In genomic region chr9:56282481-56282880, GRCm38 (mm10) we compare ENCODE assay signal across 27 mouse cellular contexts.
"Had no signal": no experiment of that assay in that cellular context is flagged by ENCODE, and none has a peak within 500 bp of the region (broad histone marks: within the 10 kb centered on the region; RNA-seq: fewer than 3 reads in every experiment).

No protein-coding gene starts in this region.

- H3K27me3 ChIP-seq: heart, embryonic 13.5 days; heart, embryonic 15.5 days; hindbrain, embryonic 13.5 days; hindbrain, embryonic 15.5 days; intestine, embryonic 15.5 days; limb, embryonic 12.5 days; liver, embryonic 13.5 days; liver, embryonic 15.5 days had no signal

- H3K4me1 ChIP-seq: hindbrain, embryonic 13.5 days; hindbrain, embryonic 15.5 days; intestine, embryonic 15.5 days; liver, embryonic 13.5 days; liver, embryonic 15.5 days had no signal

- ATAC-seq: hindbrain, postnatal 0 days; intestine, embryonic 15.5 days; intestine, postnatal 0 days had no signal

- H3K4me3 ChIP-seq: heart, adult 2 months; heart, embryonic 13.5 days; heart, embryonic 15.5 days; hindbrain, embryonic 13.5 days; hindbrain, embryonic 15.5 days; intestine, embryonic 15.5 days; layer of hippocampus, adult 2 months; left cerebral cortex, adult 2 months; limb, embryonic 10.5 days; limb, embryonic 12.5 days; liver, embryonic 13.5 days; liver, embryonic 15.5 days had no signal

- DNase-seq: gastrocnemius, postnatal 14 days; gastrocnemius, postnatal 36 days; heart, adult 11 months; heart, adult 2 months; heart, postnatal 14 days; heart, postnatal 36 days; kidney, adult 18-20 months; kidney, adult 8-10 months; kidney, postnatal 10 days; kidney, postnatal 25 days; kidney, postnatal 4 days; liver; liver, embryonic 13.5 days had no signal

- H3K9me3 ChIP-seq: heart, embryonic 13.5 days; heart, embryonic 15.5 days; hindbrain, embryonic 13.5 days; hindbrain, embryonic 15.5 days; intestine, embryonic 15.5 days; limb, embryonic 10.5 days; limb, embryonic 12.5 days; liver, embryonic 13.5 days; liver, embryonic 15.5 days had no signal

- H3K36me3 ChIP-seq: hindbrain, embryonic 13.5 days; hindbrain, embryonic 15.5 days; intestine, embryonic 15.5 days; limb, embryonic 10.5 days; limb, embryonic 12.5 days; liver, embryonic 13.5 days; liver, embryonic 15.5 days had no signal

- H3K27ac ChIP-seq: heart, adult 2 months; heart, embryonic 13.5 days; heart, embryonic 15.5 days; hindbrain, embryonic 13.5 days; hindbrain, embryonic 15.5 days; hindbrain, postnatal 0 days; intestine, embryonic 15.5 days; layer of hippocampus, adult 2 months; left cerebral cortex, adult 2 months; limb, embryonic 10.5 days; limb, embryonic 12.5 days; liver, embryonic 13.5 days; liver, embryonic 15.5 days had no signal

- H3K9ac ChIP-seq: heart, embryonic 13.5 days; heart, embryonic 15.5 days; hindbrain, embryonic 13.5 days; hindbrain, embryonic 15.5 days; intestine, embryonic 15.5 days; limb, embryonic 12.5 days; liver, embryonic 13.5 days; liver, embryonic 15.5 days had no signal

- H3K4me2 ChIP-seq: heart, embryonic 11.5 days; heart, embryonic 13.5 days; heart, embryonic 15.5 days; hindbrain, embryonic 13.5 days; hindbrain, embryonic 15.5 days; intestine, embryonic 15.5 days; limb, embryonic 12.5 days; liver, embryonic 11.5 days; liver, embryonic 13.5 days; liver, embryonic 15.5 days had no signal
